17 mouse cellular contexts compared by ENCODE assay signal in the genomic region with DNA sequence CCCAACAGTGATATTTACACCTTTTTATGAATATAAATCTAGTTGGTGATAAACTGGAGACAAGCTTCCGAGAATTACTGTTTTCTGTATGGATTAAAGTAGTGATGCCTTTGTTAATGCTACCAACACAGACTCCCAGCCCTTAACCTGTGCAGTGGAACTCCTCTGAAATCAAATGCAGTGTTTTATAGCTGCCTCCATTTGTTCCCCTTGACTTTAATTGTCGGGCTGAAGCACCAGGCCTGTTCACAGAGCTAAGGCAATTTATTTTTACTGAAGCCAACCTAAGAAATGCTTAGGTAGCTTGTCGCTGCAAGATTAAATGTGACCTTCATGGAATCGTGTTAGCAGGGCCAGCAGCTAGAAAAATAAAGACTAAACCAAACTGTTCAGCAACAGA. TPM values are rescaled to one million over a fixed set of nuclear protein-coding genes. Genes with fewer than 3 reads are reported as not detected.
A peak's percentile ranks its signal among the peaks of the same experiment; 100 is the strongest.
DNase-seq lines count a peak whose midpoint lies in the region; ATAC-seq and TF ChIP-seq lines count a peak whose summit lies in the region.
"Had no signal": no experiment of that assay in that cellular context is flagged by ENCODE, and none has a peak within 500 bp of the region (broad histone marks: within the 10 kb centered on the region; RNA-seq: fewer than 3 reads in every experiment).

No protein-coding gene starts in this region.

- no peak overlapping the region for H3K4me2 ChIP-seq in kidney, postnatal 0 days (ENCODE audit: low read length)
- H3K4me2 ChIP-seq in stomach, embryonic 15.5 days, result no peak overlapping the region
- no peak overlapping the region for H3K4me2 ChIP-seq in stomach, postnatal 0 days (replicated peaks; ENCODE audit: low read depth)
- H3K4me2 ChIP-seq: heart, embryonic 13.5 days; liver, embryonic 12.5 days; midbrain, embryonic 13.5 days had no signal

- H3K9me3 ChIP-seq in heart, embryonic 10.5 days, result no peaks in the 10 kb centered on the region
- H3K9me3 ChIP-seq in kidney, postnatal 0 days (replicated peaks; ENCODE audit: low read length), result no peaks in the 10 kb centered on the region
- no peaks in the 10 kb centered on the region for H3K9me3 ChIP-seq in stomach, embryonic 15.5 days
- H3K9me3 ChIP-seq in stomach, postnatal 0 days (ENCODE audit: control insufficient read depth, low read length), result no peaks in the 10 kb centered on the region
- H3K9me3 ChIP-seq: heart, embryonic 13.5 days; liver, embryonic 12.5 days; midbrain, embryonic 13.5 days had no signal

- no peaks in the 10 kb centered on the region for H3K27me3 ChIP-seq in heart, embryonic 10.5 days (ENCODE audit: insufficient read depth, poor library complexity, severe bottlenecking)
- no peaks in the 10 kb centered on the region for H3K27me3 ChIP-seq in kidney, postnatal 0 days (ENCODE audit: insufficient read depth, low read length)
- H3K27me3 ChIP-seq in stomach, embryonic 15.5 days (replicated peaks), result no peaks in the 10 kb centered on the region
- H3K27me3 ChIP-seq in stomach, postnatal 0 days (ENCODE audit: control insufficient read depth, insufficient read depth, low read length), result no peaks in the 10 kb centered on the region
- H3K27me3 ChIP-seq: heart, embryonic 13.5 days; liver, embryonic 12.5 days; midbrain, embryonic 13.5 days had no signal

- no peaks in the 10 kb centered on the region for H3K36me3 ChIP-seq in heart, embryonic 10.5 days
- no peaks in the 10 kb centered on the region for H3K36me3 ChIP-seq in kidney, postnatal 0 days (ENCODE audit: insufficient read depth, low read length)
- H3K36me3 ChIP-seq in stomach, embryonic 15.5 days, result no peaks in the 10 kb centered on the region
- H3K36me3 ChIP-seq in stomach, postnatal 0 days (ENCODE audit: control insufficient read depth, insufficient read depth, low read length), result no peaks in the 10 kb centered on the region
- H3K36me3 ChIP-seq: heart, embryonic 13.5 days; liver, embryonic 12.5 days; midbrain, embryonic 13.5 days had no signal

- WGBS in heart, embryonic 10.5 days, result 75% methylated on average over 4 of the region's 4 CpGs
- 17% methylated on average over 4 of the region's 4 CpGs for whole genome bisulfite sequencing in kidney, postnatal 0 days
- WGBS in stomach, embryonic 15.5 days, result 44% methylated on average over 4 of the region's 4 CpGs
- WGBS in stomach, postnatal 0 days, result 50% methylated on average over 4 of the region's 4 CpGs

- no peak for TF ChIP-seq CTCF in kidney, postnatal 0 days (IDR thresholded peaks at IDR 0.05; ENCODE audit: low read depth)
- TF ChIP-seq CTCF in stomach, postnatal 0 days (IDR thresholded peaks at IDR 0.05; ENCODE audit: low read depth), result no peak

- H3K4me1 ChIP-seq in heart, embryonic 10.5 days, result peaks cover 8% of the 10 kb centered on the region; the same call in 1 of the 2 replicates
- peaks cover 13% of the 10 kb centered on the region; the same call in 1 of the 2 replicates for H3K4me1 ChIP-seq in kidney, postnatal 0 days (replicated peaks; ENCODE audit: insufficient read depth, low read length)
- peaks cover 2% of the 10 kb centered on the region; the same call in 1 of the 2 replicates for H3K4me1 ChIP-seq in stomach, embryonic 15.5 days
- peaks cover 4% of the 10 kb centered on the region; the same call in 1 of the 2 replicates for H3K4me1 ChIP-seq in stomach, postnatal 0 days (replicated peaks; ENCODE audit: control insufficient read depth, insufficient read depth)

- H3K9ac ChIP-seq in kidney, postnatal 0 days (ENCODE audit: low read depth, low read length), result no peak overlapping the region
- H3K9ac ChIP-seq in stomach, embryonic 15.5 days, result no peak overlapping the region
- no peak overlapping the region for H3K9ac ChIP-seq in stomach, postnatal 0 days (ENCODE audit: low read length)
- H3K9ac ChIP-seq: heart, embryonic 13.5 days; liver, embryonic 12.5 days; midbrain, embryonic 13.5 days had no signal

- no peak for TF ChIP-seq EP300 in stomach, postnatal 0 days (optimal IDR thresholded peaks at IDR 0.05)

- ATAC-seq in kidney, postnatal 0 days (replicated peaks; ENCODE audit: low FRiP score, low read depth), result no peak
- ATAC-seq in stomach, embryonic 15.5 days (ENCODE audit: insufficient read depth, low FRiP score, low read depth), result no peak
- no peak for ATAC-seq in stomach, postnatal 0 days (ENCODE audit: low FRiP score, low TSS enrichment)
- ATAC-seq: activated CD4-positive, CD25-positive, alpha-beta regulatory T cell, adult 4 months; liver, embryonic 12.5 days; midbrain, embryonic 13.5 days had no signal

- peak; percentile 28 for DNase-seq in heart, embryonic 10.5 days (ENCODE audit: low spot score)
- no peak for DNase-seq in heart, postnatal 14 days
- peak; percentile 45 for DNase-seq in kidney, postnatal 0 days (ENCODE audit: low spot score)
- DNase-seq in kidney, postnatal 4 days, result no peak
- DNase-seq in stomach, postnatal 0 days (ENCODE audit: low spot score), result no peak
- no peak for DNase-seq in urinary bladder, postnatal 36 days (ENCODE audit: low spot score in 2 of 2)
- DNase-seq in adrenal gland, postnatal 25 days, result no peak
- DNase-seq: adrenal gland, postnatal 36 days; cerebellum, postnatal 14 days; gastrocnemius, postnatal 14 days; right cerebral cortex, postnatal 14 days had no signal

- no peak overlapping the region for H3K4me3 ChIP-seq in heart, embryonic 10.5 days
- H3K4me3 ChIP-seq in kidney, postnatal 0 days (replicated peaks; ENCODE audit: low read depth, low read length), result no peak overlapping the region
- no peak overlapping the region for H3K4me3 ChIP-seq in stomach, embryonic 15.5 days (replicated peaks)
- H3K4me3 ChIP-seq in stomach, postnatal 0 days (ENCODE audit: low read depth, low read length), result no peak overlapping the region
- H3K4me3 ChIP-seq: heart, embryonic 13.5 days; liver, embryonic 12.5 days; midbrain, embryonic 13.5 days; myocyte had no signal

- intact Hi-C loops in heart, postnatal 14 days (cut with DNase I), result no loop called here

- no peak overlapping the region for H3K27ac ChIP-seq in heart, embryonic 10.5 days
- peak overlapping the region; percentile 69 for H3K27ac ChIP-seq in kidney, postnatal 0 days
- peak overlapping the region; percentile 45 for H3K27ac ChIP-seq in stomach, embryonic 15.5 days
- no peak overlapping the region; the same call in 1 of the 2 replicates for H3K27ac ChIP-seq in stomach, postnatal 0 days (replicated peaks)
- H3K27ac ChIP-seq: heart, embryonic 13.5 days; liver, embryonic 12.5 days; midbrain, embryonic 13.5 days had no signal

RNA-seq across cellular contexts. Expression of gene Irf2, which starts 11.6 kb away (rescaled TPM):
- 8.9 and 10.9 TPM in 2 replicates for polyA plus RNA-seq in heart, embryonic 10.5 days (2016; fragmentation: Nextera tagmentation; extraction: Ambion mirVana)
- total RNA-seq in heart, postnatal 14 days (2021), result 10 to 100 TPM; 43.6 to 44.5 TPM
- 28.1 and 30.6 TPM in 2 replicates for polyA plus RNA-seq in kidney, postnatal 0 days (2015; fragmentation: Nextera tagmentation; extraction: Ambion mirVana)
- polyA plus RNA-seq in stomach, embryonic 15.5 days (2015; fragmentation: Nextera tagmentation; extraction: Ambion mirVana), result 31.5 and 34.5 TPM in 2 replicates
- polyA plus RNA-seq in stomach, postnatal 0 days (2015; fragmentation: Nextera tagmentation; extraction: Ambion mirVana), result 23.3 and 27.0 TPM in 2 replicates
- total RNA-seq in adrenal gland, postnatal 25 days (2021), result 61.4 and 72.7 TPM in 2 replicates

Comparison
In these comparisons a context has a peak if more than half of its experiments do, and no peak if none do; other contexts are left out.
1. DNase-seq: peak in heart, embryonic 10.5 days (single experiment) and kidney, postnatal 0 days (single experiment); none in heart, postnatal 14 days (0 of 2), kidney, postnatal 4 days (0 of 2), stomach, postnatal 0 days (single experiment), urinary bladder, postnatal 36 days (0 of 2) and adrenal gland, postnatal 25 days (single experiment).
2. H3K27ac ChIP-seq: peak in kidney, postnatal 0 days (single experiment) and stomach, embryonic 15.5 days (single experiment); none in heart, embryonic 10.5 days (single experiment) and stomach, postnatal 0 days (single experiment).